Mouse (Mus musculus): Measurements from ENCODE around the gene Cspg5. TPM values are rescaled to one million over a fixed set of nuclear protein-coding genes. Genes with fewer than 3 reads are reported as not detected.

Cspg5 gene
- total RNA-seq (2022) = 100 to 1,000 TPM; 256 to 334 (median 299) TPM

DNA sequence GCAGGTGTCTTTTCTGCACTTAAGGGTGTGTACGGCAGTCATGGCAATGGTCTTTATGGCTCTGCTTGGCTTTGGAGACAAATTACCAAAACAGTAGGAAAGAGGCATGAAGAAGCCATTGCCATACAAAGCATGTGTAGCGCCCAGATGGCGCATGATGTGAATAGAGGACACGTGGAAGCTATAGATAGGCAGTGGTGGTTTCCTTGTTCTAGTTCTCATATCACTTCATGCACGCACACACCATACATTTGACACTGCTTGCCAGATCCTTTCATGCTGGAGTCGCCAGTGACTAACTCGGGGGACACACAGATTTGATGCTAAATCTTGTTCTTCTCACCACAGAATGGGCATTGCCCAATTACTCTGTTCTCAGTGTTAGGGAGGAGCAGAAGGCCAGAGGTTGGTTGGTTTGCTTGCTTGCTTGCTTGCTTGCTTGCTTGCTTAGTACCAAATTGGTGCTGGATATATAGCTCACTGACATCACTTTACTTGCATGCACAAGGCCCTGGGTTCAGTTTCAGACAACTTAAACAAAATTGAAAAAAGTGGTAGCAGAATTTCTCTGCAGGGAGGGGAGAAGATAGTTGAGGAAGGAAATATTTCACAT is at the start of gene Cspg5:
Cspg5 (plus strand) TSS at position 563 of the 613 bp plus-strand sequence.
- DNase-seq (ENCODE audit: low spot score in 2 of 2) = no peak

- no peak for DNase-seq (ENCODE audit: low spot score in 2 of 2)
Observed at GRCm38 (mm10) chr9:110199870-110200269, 43.7 kb upstream of the Cspg5 start.

GRCm38 (mm10) chr9:110205526-110206404 is 37.8 kb upstream of the Cspg5 start:
- peak; percentile 64 to 77 for DNase-seq (ENCODE audit: low spot score in 2 of 2)

- no peak for DNase-seq (ENCODE audit: low spot score in 2 of 2)
Observed at GRCm38 (mm10) chr9:110206437-110206836, 37.1 kb upstream of the Cspg5 start.

DNA sequence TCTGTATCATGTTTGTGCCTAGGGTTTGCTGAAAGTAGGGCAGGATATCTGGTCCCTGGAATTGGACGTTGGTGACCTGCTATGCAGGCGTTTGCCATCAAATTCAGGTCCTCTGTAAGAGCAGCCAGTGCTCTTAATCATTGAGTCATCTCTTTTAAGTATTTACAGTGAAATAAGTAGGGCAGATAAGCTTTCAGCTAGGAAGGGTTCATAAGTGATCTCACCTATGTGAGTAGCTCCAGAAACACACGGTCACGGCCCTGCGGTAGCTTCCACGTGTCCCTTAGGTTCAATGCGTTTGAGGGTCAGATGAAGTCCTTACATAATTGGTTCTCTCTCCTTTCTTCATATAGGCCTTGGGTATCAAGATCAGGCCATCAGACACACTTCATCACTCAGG is 35.3 kb upstream of the Cspg5 start:
- no peak for DNase-seq (ENCODE audit: low spot score in 2 of 2)

DNA sequence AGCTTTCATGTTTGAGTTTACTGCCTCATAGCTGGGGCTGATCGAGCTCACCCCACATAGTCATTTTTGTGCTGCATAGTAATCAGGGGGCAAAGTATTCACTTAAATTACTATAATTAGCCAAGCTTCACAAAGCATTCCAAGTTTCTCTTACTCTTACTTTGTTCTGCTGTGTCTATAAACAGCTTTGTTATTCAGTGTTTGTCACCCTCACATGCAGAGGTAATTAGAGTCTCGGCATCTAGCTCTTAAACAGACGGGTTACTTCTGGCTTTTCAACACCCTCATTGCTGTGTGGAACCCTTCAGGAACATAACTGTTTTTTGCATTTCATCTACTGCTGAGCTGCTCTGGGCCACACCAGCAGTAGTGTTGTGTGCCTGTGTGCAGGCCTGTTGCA is 34.6 kb upstream of the Cspg5 start:
- no peak for DNase-seq (ENCODE audit: low spot score in 2 of 2)

- no peak for DNase-seq (ENCODE audit: low spot score in 2 of 2)
Observed at GRCm38 (mm10) chr9:110224273-110224672, 19.3 kb upstream of the Cspg5 start.

DNA sequence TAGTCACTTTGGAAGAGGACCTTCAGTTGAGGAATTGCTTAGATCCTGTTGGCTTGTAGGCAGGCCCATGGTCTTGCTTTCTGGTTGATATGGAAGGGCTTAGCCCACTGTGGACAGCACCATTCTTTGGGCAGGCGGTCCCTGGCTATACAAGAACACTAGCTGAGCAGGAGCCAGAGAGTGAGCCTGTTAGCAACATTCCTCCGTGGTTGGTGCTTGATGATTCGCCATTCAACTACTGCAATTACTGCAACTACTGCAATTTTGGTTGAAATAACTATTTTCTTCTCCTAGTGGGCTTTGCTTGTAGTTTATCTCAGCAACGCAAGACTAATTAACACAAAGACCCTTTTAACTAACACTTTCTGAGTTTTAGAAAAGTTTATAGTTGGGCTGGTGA is 17.4 kb upstream of the Cspg5 start:
- no peak for DNase-seq (ENCODE audit: low spot score in 2 of 2)

- DNase-seq (ENCODE audit: low spot score in 2 of 2) = no peak
Observed at GRCm38 (mm10) chr9:110228671-110229070, 14.9 kb upstream of the Cspg5 start.

GRCm38 (mm10) chr9:110229112-110229511 is 14.5 kb upstream of the Cspg5 start:
- no peak for DNase-seq (ENCODE audit: low spot score in 2 of 2)

DNA sequence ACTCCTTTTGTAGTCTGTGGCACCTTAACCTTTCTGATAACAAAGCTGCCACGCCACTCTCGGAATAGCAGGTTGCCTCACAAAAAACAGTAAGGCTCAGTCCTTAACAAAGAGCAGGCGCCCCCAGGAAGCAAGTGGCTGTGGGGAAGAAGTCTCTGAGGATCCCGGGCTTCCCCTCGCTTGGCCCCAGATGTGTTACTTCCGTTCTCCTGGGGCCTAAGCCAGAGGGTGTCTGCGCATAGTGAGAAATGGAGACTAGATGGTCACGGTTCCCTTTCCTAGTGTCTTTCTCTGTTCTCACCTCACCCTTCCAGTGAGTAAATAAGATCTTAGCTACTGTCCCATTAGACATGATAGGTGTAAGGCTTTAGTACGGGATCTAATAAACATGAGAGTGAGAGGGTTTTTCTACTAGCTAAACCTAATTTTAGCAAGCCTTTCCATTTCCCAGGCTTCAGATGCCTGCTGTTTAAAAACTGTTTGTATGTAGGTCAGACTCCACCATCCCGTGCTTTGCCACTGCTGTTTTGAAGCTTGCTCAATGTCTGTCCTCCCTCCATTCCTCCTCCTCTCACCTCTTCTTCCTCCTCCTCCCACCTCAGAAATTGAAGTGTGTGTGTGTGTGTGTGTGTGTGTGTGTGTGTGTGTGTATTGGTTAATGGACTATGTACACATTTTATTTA is 13.9 kb upstream of the Cspg5 start:
- no peak for DNase-seq (ENCODE audit: low spot score in 2 of 2)

DNA sequence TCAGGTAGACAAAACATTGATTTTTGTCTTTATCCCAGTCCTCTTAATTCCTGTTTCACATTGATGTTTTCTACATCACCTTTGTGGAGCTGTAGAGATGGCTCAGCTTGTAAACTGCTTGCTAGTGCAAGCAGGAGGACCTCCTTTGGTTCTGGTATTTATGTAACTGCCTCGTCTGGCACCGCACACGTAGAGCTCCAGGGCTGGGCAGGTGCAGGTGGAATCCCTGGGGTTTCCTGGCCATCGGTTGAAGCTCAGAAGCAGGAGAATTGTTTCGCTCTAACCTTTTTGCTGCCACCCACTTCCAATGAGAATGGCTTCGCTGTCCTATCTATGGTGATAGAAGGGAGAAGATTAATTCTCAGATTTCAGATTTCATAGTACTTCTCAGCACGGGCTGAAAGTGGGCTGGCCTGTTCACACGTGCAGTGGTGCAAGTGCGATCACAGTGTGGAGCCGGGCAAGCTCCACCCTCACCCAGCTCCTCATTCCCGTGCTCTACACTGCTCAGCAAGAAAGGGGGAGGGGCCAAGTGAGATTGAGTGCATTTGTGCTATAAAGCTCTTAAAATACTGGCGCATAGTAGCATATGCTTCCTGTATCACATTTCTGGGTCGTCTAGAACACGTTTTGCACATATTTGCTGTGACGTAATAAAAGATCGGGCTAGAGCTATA is 13.1 kb upstream of the Cspg5 start:
- no peak for DNase-seq (ENCODE audit: low spot score in 2 of 2)

- DNase-seq (ENCODE audit: low spot score in 2 of 2) = no peak
Observed at GRCm38 (mm10) chr9:110234962-110235361, 8.6 kb upstream of the Cspg5 start.

GRCm38 (mm10) chr9:110244567-110244888 is 945 bp downstream of the Cspg5 start:
- no peak for DNase-seq (ENCODE audit: low spot score in 2 of 2)

GRCm38 (mm10) chr9:110244889-110245589 is 1.5 kb downstream of the Cspg5 start:
- peak; percentile 51 to 69 for DNase-seq (ENCODE audit: low spot score in 2 of 2)

DNA sequence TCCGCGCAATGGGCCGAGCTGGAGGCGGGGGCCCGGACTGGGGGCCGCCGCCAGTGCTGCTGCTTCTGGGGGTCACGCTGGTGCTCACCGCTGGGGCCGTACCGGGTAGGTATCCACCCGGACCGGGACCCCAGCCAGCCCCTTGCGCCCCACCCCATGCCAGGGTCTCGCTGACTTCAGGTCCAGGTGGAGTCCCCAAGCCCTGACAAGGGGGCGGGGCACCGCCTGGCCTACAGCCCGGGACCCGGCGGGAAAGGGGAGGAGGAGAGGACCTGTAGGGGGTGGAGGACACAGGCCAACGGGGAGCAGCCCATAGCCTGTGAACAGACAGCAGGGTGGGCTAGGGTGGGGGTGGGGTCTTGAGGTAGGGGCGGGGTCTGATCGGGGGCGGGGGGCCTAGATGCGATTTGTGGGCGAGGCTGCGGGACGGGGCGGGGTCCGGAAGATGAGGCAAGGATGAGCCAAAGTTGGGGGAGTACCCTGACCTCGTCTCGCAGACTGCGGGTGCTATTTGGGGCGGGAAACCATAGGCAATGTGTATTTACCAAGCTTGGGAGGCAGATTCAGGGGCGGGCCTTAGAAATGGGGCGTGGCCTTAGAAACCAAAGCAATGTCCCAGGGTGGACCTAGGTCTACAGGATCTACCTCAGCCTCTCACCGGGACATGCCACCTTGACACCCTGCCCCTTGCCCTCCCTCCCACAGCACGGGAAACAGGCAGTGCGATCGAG is 2.2 kb downstream of the Cspg5 start:
- DNase-seq (ENCODE audit: low spot score in 2 of 2) = peak; percentile 58 to 66

- DNase-seq (ENCODE audit: low spot score in 2 of 2) = peak in 1 of 2 experiments; percentile 39
Observed at GRCm38 (mm10) chr9:110246321-110246640, 2.7 kb downstream of the Cspg5 start.

- DNase-seq (ENCODE audit: low spot score in 2 of 2) = no peak
Observed at GRCm38 (mm10) chr9:110247049-110247448, 3.5 kb downstream of the Cspg5 start.

DNA sequence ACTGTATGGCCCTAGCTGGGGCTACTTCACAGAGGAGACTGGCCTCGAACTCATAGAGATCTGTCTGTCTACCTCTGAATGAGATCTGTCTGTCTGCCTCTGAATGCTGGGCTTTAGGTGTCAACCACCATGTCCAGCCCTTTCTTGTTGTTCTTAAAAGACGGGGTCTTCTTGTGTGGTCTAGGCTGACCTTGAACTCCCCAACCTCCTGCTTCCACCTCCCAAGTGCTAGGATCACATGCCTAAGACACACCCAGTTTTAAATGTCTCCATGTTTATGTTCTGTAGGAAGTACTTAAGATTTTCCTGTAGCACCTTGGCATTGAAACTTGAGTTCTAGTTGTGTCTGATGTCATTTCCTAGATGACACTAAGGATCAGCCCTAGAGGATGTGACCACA is 5.3 kb downstream of the Cspg5 start:
- DNase-seq (ENCODE audit: low spot score in 2 of 2) = no peak

GRCm38 (mm10) chr9:110249823-110250543 is 6.4 kb downstream of the Cspg5 start:
- peak; percentile 64 to 66 for DNase-seq (ENCODE audit: low spot score in 2 of 2)
